Mouse (Mus musculus): Measurements from ENCODE around the gene Ptprk. TPM values are rescaled to one million over a fixed set of nuclear protein-coding genes. Genes with fewer than 3 reads are reported as not detected.

Ptprk gene
- polyA plus RNA-seq, 1 experiment from 2014 or later, result 32.6 TPM

DNA sequence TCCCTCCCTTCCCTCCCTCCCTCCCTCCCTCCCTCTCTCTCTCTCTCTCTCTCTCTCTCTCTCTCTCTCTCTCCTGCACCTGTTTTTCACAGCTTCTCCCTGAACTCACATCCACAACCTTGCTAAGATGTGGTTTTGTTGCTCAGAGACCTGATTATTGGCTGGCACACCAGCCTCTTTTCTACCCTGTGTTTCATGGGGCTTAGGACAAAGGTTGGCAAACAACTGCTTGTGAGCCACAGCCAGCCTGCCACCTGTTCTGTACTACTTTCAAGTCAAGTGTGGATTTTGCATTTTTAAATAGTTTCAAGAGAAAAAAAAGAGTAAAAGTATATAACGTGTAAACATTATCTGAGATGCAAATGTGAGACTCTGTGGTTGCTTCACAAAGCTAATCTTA is 544.8 kb downstream of the Ptprk start:
- 95% methylated on average over 1 of the region's 1 CpGs for WGBS
- no peak overlapping the region for H3K27ac ChIP-seq
- no peak for ATAC-seq (ENCODE audit: low FRiP score)
- H3K4me2 ChIP-seq (replicated peaks), result no peak overlapping the region
- no peaks in the 10 kb centered on the region for H3K4me1 ChIP-seq (replicated peaks; ENCODE audit: control insufficient read depth, insufficient read depth, low read length)
- no peaks in the 10 kb centered on the region for H3K27me3 ChIP-seq (ENCODE audit: control insufficient read depth, insufficient read depth, low read length)
- no peak overlapping the region for H3K4me3 ChIP-seq (replicated peaks; ENCODE audit: low read length)
- DNase-seq (ENCODE audit: low spot score), result peak; percentile 10
- no peaks in the 10 kb centered on the region for H3K36me3 ChIP-seq (replicated peaks; ENCODE audit: control insufficient read depth, insufficient read depth)
- no peaks in the 10 kb centered on the region for H3K9me3 ChIP-seq (ENCODE audit: control insufficient read depth, low read length)
- H3K9ac ChIP-seq, result no peak overlapping the region

- Histone ChIP-seq H3K4me2 (replicated peaks) (no peak overlapping the region), H3K4me1 (replicated peaks; ENCODE audit: control insufficient read depth, insufficient read depth, low read length) (no peaks in the 10 kb centered on the region), H3K36me3 (replicated peaks; ENCODE audit: control insufficient read depth, insufficient read depth) (no peaks in the 10 kb centered on the region), H3K9ac (no peak overlapping the region), H3K27me3 (ENCODE audit: control insufficient read depth, insufficient read depth, low read length) (no peaks in the 10 kb centered on the region), H3K9me3 (ENCODE audit: control insufficient read depth, low read length) (no peaks in the 10 kb centered on the region), H3K27ac (no peak overlapping the region), H3K4me3 (replicated peaks; ENCODE audit: low read length) (no peak overlapping the region)
- DNase-seq (ENCODE audit: low spot score) (no peak), ATAC-seq (ENCODE audit: low FRiP score) (no peak)
Observed at GRCm38 (mm10) chr10:28636096-28636495, 561.5 kb downstream of the Ptprk start.

- Histone ChIP-seq H3K9ac (no peak overlapping the region), H3K9me3 (ENCODE audit: control insufficient read depth, low read length) (no peaks in the 10 kb centered on the region), H3K4me2 (replicated peaks) (no peak overlapping the region), H3K27me3 (ENCODE audit: control insufficient read depth, insufficient read depth, low read length) (no peaks in the 10 kb centered on the region), H3K4me3 (replicated peaks; ENCODE audit: low read length) (no peak overlapping the region), H3K27ac (no peak overlapping the region), H3K36me3 (replicated peaks; ENCODE audit: control insufficient read depth, insufficient read depth) (no peaks in the 10 kb centered on the region), H3K4me1 (replicated peaks; ENCODE audit: control insufficient read depth, insufficient read depth, low read length) (no peaks in the 10 kb centered on the region)
- no peak for ATAC-seq (ENCODE audit: low FRiP score)
- DNase-seq (ENCODE audit: low spot score), result no peak
- WGBS, result 84% methylated on average over 2 of the region's 2 CpGs
Observed at GRCm38 (mm10) chr10:28641887-28642286, 567.3 kb downstream of the Ptprk start.

Small RNAs within 50 kb of the gene (microRNA-seq; reads per million reads assigned to microRNA genes)
- not detected for gene Gm22370

All from hindbrain, embryonic 14.5 days (tissue).